Comparison of ENCODE assay signal across 22 mouse cellular contexts in the genomic region with DNA sequence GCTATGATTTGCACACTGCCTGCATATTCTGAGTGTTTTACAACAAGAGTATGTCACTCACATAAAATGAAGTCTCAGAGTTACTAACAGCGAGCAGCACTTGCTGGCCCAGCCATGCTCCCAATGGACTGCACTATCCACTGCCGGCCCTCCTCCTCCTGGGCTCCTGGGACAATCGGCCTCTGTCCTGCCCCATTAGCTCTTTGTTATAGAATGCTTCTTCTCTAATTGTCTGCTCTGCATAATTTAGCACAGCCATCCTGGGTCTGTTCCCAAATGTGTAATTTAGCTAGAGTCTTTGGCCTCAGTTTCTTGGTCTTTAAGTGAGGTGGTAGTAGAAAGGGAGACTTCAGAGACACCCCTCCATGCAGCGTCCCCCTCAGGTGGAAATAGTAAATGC.
"Had no signal": no experiment of that assay in that cellular context is flagged by ENCODE, and none has a peak within 500 bp of the region (broad histone marks: within the 10 kb centered on the region; RNA-seq: fewer than 3 reads in every experiment).

No protein-coding gene starts in this region.

- H3K9me3 ChIP-seq: kidney, embryonic 15.5 days; limb, embryonic 10.5 days; limb, embryonic 13.5 days; liver, embryonic 12.5 days; liver, embryonic 15.5 days; lung, embryonic 15.5 days; midbrain, embryonic 12.5 days; midbrain, embryonic 15.5 days; neural tube, embryonic 12.5 days; stomach, embryonic 15.5 days had no signal

- H3K9ac ChIP-seq: kidney, embryonic 15.5 days; limb, embryonic 13.5 days; liver, embryonic 12.5 days; liver, embryonic 15.5 days; lung, embryonic 15.5 days; midbrain, embryonic 12.5 days; midbrain, embryonic 15.5 days; neural tube, embryonic 12.5 days; stomach, embryonic 15.5 days had no signal

- H3K36me3 ChIP-seq: kidney, embryonic 15.5 days; limb, embryonic 10.5 days; limb, embryonic 13.5 days; liver, embryonic 12.5 days; liver, embryonic 15.5 days; lung, embryonic 15.5 days; midbrain, embryonic 12.5 days; midbrain, embryonic 15.5 days; neural tube, embryonic 12.5 days; stomach, embryonic 15.5 days had no signal

- H3K4me3 ChIP-seq: kidney, embryonic 15.5 days; limb, embryonic 10.5 days; limb, embryonic 13.5 days; liver, embryonic 12.5 days; liver, embryonic 15.5 days; lung, embryonic 15.5 days; midbrain, embryonic 12.5 days; midbrain, embryonic 15.5 days; neural tube, embryonic 12.5 days; stomach, embryonic 15.5 days had no signal

- H3K4me2 ChIP-seq: kidney, embryonic 15.5 days; limb, embryonic 13.5 days; liver, embryonic 12.5 days; liver, embryonic 15.5 days; lung, embryonic 15.5 days; midbrain, embryonic 12.5 days; midbrain, embryonic 15.5 days; neural tube, embryonic 12.5 days; stomach, embryonic 15.5 days had no signal

- DNase-seq: kidney, adult 11 months; kidney, adult 8-10 months; kidney, postnatal 10 days; kidney, postnatal 36 days; layer of hippocampus, adult 9-11 months; liver; lung, adult 18-20 months; lung, postnatal 10 days; lung, postnatal 36 days; right cerebral cortex, postnatal 25 days; spleen, adult 18-20 months; thymus, postnatal 25 days had no signal

- H3K27ac ChIP-seq: kidney, embryonic 15.5 days; limb, embryonic 10.5 days; limb, embryonic 13.5 days; liver, embryonic 12.5 days; liver, embryonic 15.5 days; lung, embryonic 15.5 days; midbrain, embryonic 12.5 days; midbrain, embryonic 15.5 days; neural tube, embryonic 12.5 days; stomach, embryonic 15.5 days had no signal

- H3K4me1 ChIP-seq: liver, embryonic 12.5 days; liver, embryonic 15.5 days; lung, embryonic 15.5 days had no signal

- H3K27me3 ChIP-seq: kidney, embryonic 15.5 days; liver, embryonic 15.5 days; midbrain, embryonic 15.5 days; stomach, embryonic 15.5 days had no signal

- ATAC-seq: liver, embryonic 12.5 days; midbrain, embryonic 15.5 days had no signal
